Mouse (Mus musculus) megakaryocyte, embryonic 14.5 days (primary cell): ENCODE measurements around the gene Lag3.

Experiments used
- FLI1 ChIP-seq: IDR thresholded peaks from 2 replicates; pipeline ENCODE4 v1.6.1; 2012; ENCODE audit warnings: low read length, inconsistent platforms, mixed read lengths
- GATA1 ChIP-seq: IDR thresholded peaks from 3 replicates; pipeline ENCODE4 v1.6.1; 2012; ENCODE audit warnings: mixed read lengths, low read length, inconsistent platforms, borderline replicate concordance

DNA sequence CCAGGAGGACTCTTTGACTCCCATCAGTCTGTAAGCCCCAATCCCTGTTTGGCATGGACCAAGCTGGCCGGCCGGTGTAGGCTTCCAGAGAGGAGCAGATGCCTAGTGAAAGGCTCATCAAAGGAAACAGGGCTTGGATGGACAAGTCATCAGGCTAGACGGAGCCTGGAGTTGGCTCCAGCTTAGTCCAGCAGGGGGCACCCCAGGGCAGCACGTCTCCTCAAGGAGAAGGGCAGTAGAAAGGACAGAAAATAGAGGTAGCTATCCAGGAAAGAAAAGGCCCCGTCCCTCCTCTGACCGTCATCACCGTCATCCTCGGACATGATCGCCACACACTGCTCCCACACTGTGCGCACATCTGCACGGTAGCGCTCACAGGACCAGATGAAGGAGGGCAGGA, 51.8 kb downstream of the Lag3 start:
- TF ChIP-seq GATA1 = no peak
- TF ChIP-seq FLI1 = no peak
